Mouse (Mus musculus) lung, embryonic 15.5 days (tissue): ENCODE results near the gene Id3. TPM values are rescaled to one million over a fixed set of nuclear protein-coding genes. Genes with fewer than 3 reads are reported as not detected.

Experiments used
- ATAC-seq: fragments of 200-750 bp; cut with Nextera tagmentation; 2 replicates; pipeline ENCODE4 v1.8.0; 2017; ENCODE audit warnings: moderate number of reproducible peaks, borderline replicate concordance; ENCODE audit not compliant: low FRiP score, low TSS enrichment; ENCODE audit errors: extremely low read depth
- H3K27ac ChIP-seq: fragments of 300-500 bp; sonication (generic); 2 replicates; pipeline ENCODE4 v1.5.1; 2015; ENCODE audit warnings: moderate library complexity, mild to moderate bottlenecking, inconsistent platforms
- H3K27me3 ChIP-seq: fragments of 300-500 bp; sonication (generic); 2 replicates; pipeline ENCODE4 v1.6.1; 2015; ENCODE audit warnings: inconsistent platforms
- H3K36me3 ChIP-seq: fragments of 300-500 bp; sonication (generic); 2 replicates; pipeline ENCODE4 v1.6.1; 2015; ENCODE audit warnings: inconsistent platforms
- H3K4me1 ChIP-seq: fragments of 300-500 bp; sonication (generic); 2 replicates; pipeline ENCODE4 v1.6.1; 2015; ENCODE audit warnings: inconsistent platforms
- H3K4me2 ChIP-seq: fragments of 300-500 bp; sonication (generic); 2 replicates; pipeline ENCODE4 v1.6.1; 2015; ENCODE audit warnings: inconsistent platforms, mild to moderate bottlenecking, moderate library complexity
- H3K4me3 ChIP-seq: fragments of 300-500 bp; sonication (generic); 2 replicates; pipeline ENCODE4 v1.5.1; 2015; ENCODE audit warnings: mild to moderate bottlenecking, inconsistent platforms
- H3K9ac ChIP-seq: fragments of 300-500 bp; sonication (generic); 2 replicates; pipeline ENCODE4 v1.6.1; 2015; ENCODE audit warnings: inconsistent platforms
- H3K9me3 ChIP-seq: fragments of 300-500 bp; sonication (generic); 2 replicates; pipeline ENCODE4 v1.6.1; 2016; ENCODE audit warnings: inconsistent platforms
- WGBS: fragments of 180-500 bp; shearing (Covaris S2); methylation state at CpG from one replicate; pipeline ENCODE4 v1.1.7; 2015; 5-methylcytosine and 5-hydroxymethylcytosine counted together
- polyA plus RNA-seq: library from polyadenylated mRNA; unstranded; fragments of >200 nt; fragmentation: Nextera tagmentation; extraction: Ambion mirVana; gene quantifications from 2 replicates; pipeline ENCODE4 v1.2.1, GENCODE M21; 2015

The Id3 gene
- polyA plus RNA-seq, 1 experiment from 2014 or later = 529 TPM

GRCm38 (mm10) chr4:136126019-136126418 lies 17.3 kb upstream of the Id3 start:
- Histone ChIP-seq H3K9me3 (no peaks in the 10 kb centered on the region), H3K4me3 (no peak overlapping the region), H3K27me3 (no peaks in the 10 kb centered on the region), H3K4me2 (no peak overlapping the region), H3K27ac (no peak overlapping the region), H3K36me3 (no peaks in the 10 kb centered on the region), H3K4me1 (0 out of 2 replicates have a peak, but pooled peaks cover 5% of the 10 kb centered on the region), H3K9ac (no peak overlapping the region)
- no peak for ATAC-seq
- 56% methylated on average over 5 of the region's 5 CpGs for WGBS

- Histone ChIP-seq H3K36me3 (no peaks in the 10 kb centered on the region), H3K4me3 (no peak overlapping the region), H3K9me3 (no peaks in the 10 kb centered on the region), H3K27ac (no peak overlapping the region), H3K4me2 (no peak overlapping the region), H3K4me1 (0 out of 2 replicates have a peak, but pooled peaks cover 7% of the 10 kb centered on the region), H3K9ac (no peak overlapping the region), H3K27me3 (no peaks in the 10 kb centered on the region)
- ATAC-seq = no peak
- WGBS = 52% methylated on average over 13 of the region's 13 CpGs
These were observed 15.6 kb upstream of the Id3 start for GRCm38 (mm10) chr4:136127670-136128069.

- no peaks in the 10 kb centered on the region for H3K27me3 ChIP-seq
- no peak overlapping the region for H3K4me3 ChIP-seq
- no peak overlapping the region for H3K9ac ChIP-seq
- H3K36me3 ChIP-seq = no peaks in the 10 kb centered on the region
- ATAC-seq = no peak
- no peak overlapping the region for H3K4me2 ChIP-seq
- H3K9me3 ChIP-seq = no peaks in the 10 kb centered on the region
- WGBS = 85% methylated on average over 1 of the region's 1 CpGs
- no peak overlapping the region for H3K27ac ChIP-seq
- H3K4me1 ChIP-seq = peaks cover 18% of the 10 kb centered on the region
These were observed 13.5 kb upstream of the Id3 start for GRCm38 (mm10) chr4:136129842-136130241.

- Histone ChIP-seq H3K9ac (no peak overlapping the region), H3K4me2 (peak overlapping the region; percentile 87), H3K27ac (peak overlapping the region; percentile 99), H3K4me1 (peaks cover 51% of the 10 kb centered on the region), H3K27me3 (no peaks in the 10 kb centered on the region), H3K4me3 (peak overlapping the region; percentile 42; the same call in 1 of the 2 replicates), H3K9me3 (no peaks in the 10 kb centered on the region), H3K36me3 (no peaks in the 10 kb centered on the region)
- WGBS = 19% methylated on average over 9 of the region's 9 CpGs
- ATAC-seq = no peak
These were observed 9.5 kb upstream of the Id3 start for GRCm38 (mm10) chr4:136133801-136134200.

GRCm38 (mm10) chr4:136134418-136134977 lies 8.8 kb upstream of the Id3 start:
- no peaks in the 10 kb centered on the region for H3K36me3 ChIP-seq
- H3K27me3 ChIP-seq = no peaks in the 10 kb centered on the region
- peak overlapping the region; percentile 63 for H3K9ac ChIP-seq
- peak overlapping the region; percentile 99 for H3K27ac ChIP-seq
- 2% methylated on average over 15 of the region's 15 CpGs for WGBS
- H3K9me3 ChIP-seq = no peaks in the 10 kb centered on the region
- peak overlapping the region; percentile 42 for H3K4me3 ChIP-seq
- peaks cover 58% of the 10 kb centered on the region for H3K4me1 ChIP-seq
- peak overlapping the region; percentile 87 for H3K4me2 ChIP-seq
- peak; percentile 19; the same call in 1 of the 2 replicates for ATAC-seq

GRCm38 (mm10) chr4:136134978-136135873 lies 8.1 kb upstream of the Id3 start:
- Histone ChIP-seq H3K36me3 (no peaks in the 10 kb centered on the region), H3K9me3 (no peaks in the 10 kb centered on the region), H3K4me3 (peak overlapping the region; percentile 42), H3K9ac (peak overlapping the region; percentile 63), H3K4me1 (peaks cover 65% of the 10 kb centered on the region), H3K27me3 (no peaks in the 10 kb centered on the region), H3K27ac (peak overlapping the region; percentile 99), H3K4me2 (peak overlapping the region; percentile 87)
- peak; percentile 78 for ATAC-seq
- WGBS = 4% methylated on average over 43 of the region's 50 CpGs

GRCm38 (mm10) chr4:136135874-136136728 lies 7.2 kb upstream of the Id3 start:
- H3K36me3 ChIP-seq = no peaks in the 10 kb centered on the region
- no peaks in the 10 kb centered on the region for H3K9me3 ChIP-seq
- H3K4me2 ChIP-seq = peak overlapping the region; percentile 87
- 0 out of 2 replicates have a peak, but pooled peaks have one; percentile 5 for ATAC-seq
- 35% methylated on average over 9 of the region's 9 CpGs for WGBS
- peak overlapping the region; percentile 99 for H3K27ac ChIP-seq
- H3K9ac ChIP-seq = peak overlapping the region; percentile 63; the same call in 1 of the 2 replicates
- no peaks in the 10 kb centered on the region for H3K27me3 ChIP-seq
- no peak overlapping the region; the same call in 1 of the 2 replicates for H3K4me3 ChIP-seq
- peaks cover 71% of the 10 kb centered on the region for H3K4me1 ChIP-seq

- no peak for ATAC-seq
- Histone ChIP-seq H3K27me3 (no peaks in the 10 kb centered on the region), H3K9ac (no peak overlapping the region), H3K4me2 (peak overlapping the region; percentile 51), H3K27ac (peak overlapping the region; percentile 99), H3K36me3 (no peaks in the 10 kb centered on the region), H3K4me3 (no peak overlapping the region), H3K9me3 (no peaks in the 10 kb centered on the region), H3K4me1 (peaks cover 76% of the 10 kb centered on the region)
- WGBS = 32% methylated on average over 17 of the region's 17 CpGs
These were observed 3.8 kb upstream of the Id3 start for GRCm38 (mm10) chr4:136139326-136140110.

GRCm38 (mm10) chr4:136140327-136141250 lies 2.7 kb upstream of the Id3 start:
- no peaks in the 10 kb centered on the region for H3K36me3 ChIP-seq
- H3K9me3 ChIP-seq = no peaks in the 10 kb centered on the region
- peak overlapping the region; percentile 10 for H3K4me3 ChIP-seq
- peak overlapping the region; percentile 99 for H3K27ac ChIP-seq
- H3K9ac ChIP-seq = peak overlapping the region; percentile 25; the same call in 1 of the 2 replicates
- H3K4me2 ChIP-seq = peak overlapping the region; percentile 51
- no peaks in the 10 kb centered on the region for H3K27me3 ChIP-seq
- 7% methylated on average over 31 of the region's 31 CpGs for WGBS
- peaks cover 71% of the 10 kb centered on the region for H3K4me1 ChIP-seq
- peak; percentile 89 for ATAC-seq
